Mouse (Mus musculus): ENCODE data around the gene Rad17. TPM values are rescaled to one million over a fixed set of nuclear protein-coding genes. Genes with fewer than 3 reads are reported as not detected.

The Rad17 gene
- polyA plus RNA-seq, 1 experiment from 2014 or later, result 16.0 TPM

DNA sequence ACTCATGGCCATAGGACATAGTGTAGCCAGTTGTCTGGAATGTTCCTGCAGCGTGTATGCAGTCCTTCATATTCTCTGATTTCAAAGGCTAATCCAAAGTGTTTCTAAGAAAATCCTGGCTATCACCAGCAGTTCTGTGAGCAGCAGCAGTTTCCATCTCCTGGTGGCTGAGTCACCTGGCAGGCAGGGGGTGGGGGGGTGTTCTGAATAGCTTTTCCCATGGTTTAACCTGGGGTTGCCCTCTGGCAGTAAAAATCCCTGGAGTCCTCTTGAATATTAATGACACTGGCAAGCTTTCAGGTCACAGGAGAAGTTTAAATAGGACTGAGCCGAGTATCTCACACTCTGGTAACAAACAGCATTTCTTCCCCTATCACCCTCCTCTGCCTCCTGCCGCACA is 69.2 kb downstream of the Rad17 start:
- no peak overlapping the region for H3K9ac ChIP-seq
- DNase-seq (ENCODE audit: low spot score), result no peak
- 51% methylated on average over 3 of the region's 3 CpGs for WGBS

DNA sequence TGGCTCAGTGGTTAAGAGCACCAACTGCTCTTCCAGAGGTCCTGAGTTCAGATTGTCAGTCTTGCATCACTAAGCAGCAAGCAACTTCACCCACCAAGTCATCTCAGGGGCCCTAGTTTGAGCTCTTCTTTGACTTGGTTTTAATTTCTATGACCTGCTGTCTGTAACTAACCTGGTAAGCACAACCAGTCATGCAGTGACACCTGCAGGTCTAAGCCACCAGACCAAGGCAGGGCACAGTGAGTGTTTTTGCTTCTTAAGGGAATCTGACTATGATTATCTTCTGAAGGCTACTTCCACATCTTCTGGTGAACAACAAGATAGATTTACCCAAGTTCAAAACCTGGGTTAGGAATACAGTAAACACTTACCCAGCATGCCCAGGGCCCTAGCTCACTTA is 70.9 kb downstream of the Rad17 start:
- no peak overlapping the region for H3K9ac ChIP-seq
- no peak overlapping the region for H3K4me3 ChIP-seq (replicated peaks; ENCODE audit: low read length)
- no peak overlapping the region for H3K27ac ChIP-seq
- no peaks in the 10 kb centered on the region for H3K9me3 ChIP-seq (ENCODE audit: control insufficient read depth, low read length)
- H3K4me2 ChIP-seq (replicated peaks), result no peak overlapping the region
- no peaks in the 10 kb centered on the region for H3K27me3 ChIP-seq (ENCODE audit: control insufficient read depth, insufficient read depth, low read length)
- no peaks in the 10 kb centered on the region for H3K36me3 ChIP-seq (replicated peaks; ENCODE audit: control insufficient read depth, insufficient read depth)
- ATAC-seq (ENCODE audit: low FRiP score), result no peak
- H3K4me1 ChIP-seq (replicated peaks; ENCODE audit: control insufficient read depth, insufficient read depth, low read length), result no peaks in the 10 kb centered on the region
- no peak for DNase-seq (ENCODE audit: low spot score)

More for the DNA sequence above, 69.2 kb downstream of the Rad17 start:
- no peaks in the 10 kb centered on the region for H3K36me3 ChIP-seq (replicated peaks; ENCODE audit: control insufficient read depth, insufficient read depth)
- no peaks in the 10 kb centered on the region for H3K4me1 ChIP-seq (replicated peaks; ENCODE audit: control insufficient read depth, insufficient read depth, low read length)
- no peak overlapping the region for H3K27ac ChIP-seq
- H3K27me3 ChIP-seq (ENCODE audit: control insufficient read depth, insufficient read depth, low read length), result no peaks in the 10 kb centered on the region
- no peak for ATAC-seq (ENCODE audit: low FRiP score)
- H3K4me3 ChIP-seq (replicated peaks; ENCODE audit: low read length), result no peak overlapping the region
- H3K4me2 ChIP-seq (replicated peaks), result no peak overlapping the region
- no peaks in the 10 kb centered on the region for H3K9me3 ChIP-seq (ENCODE audit: control insufficient read depth, low read length)

DNA sequence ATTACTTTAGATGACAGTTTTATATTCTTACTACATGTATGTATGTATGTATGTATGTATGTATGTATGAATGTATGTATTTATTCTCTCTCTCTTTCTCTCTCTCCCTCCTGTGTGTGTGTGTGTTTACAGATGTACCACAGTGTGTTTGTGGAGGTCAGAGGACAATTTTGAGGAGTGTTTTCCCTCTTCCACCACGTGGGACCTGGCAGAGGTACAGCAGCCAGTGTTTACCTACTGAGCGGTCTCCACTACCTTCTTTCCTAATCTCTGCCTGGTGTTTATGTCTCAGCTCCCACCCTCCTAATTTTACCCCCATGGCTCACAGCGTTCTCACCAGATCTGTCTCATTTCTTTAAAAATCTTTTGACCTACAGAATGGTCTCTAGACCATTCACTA is 71.6 kb downstream of the Rad17 start:
- H3K4me2 ChIP-seq (replicated peaks), result no peak overlapping the region
- ATAC-seq (ENCODE audit: low FRiP score) (no peak), DNase-seq (ENCODE audit: low spot score) (no peak)
- no peak overlapping the region for H3K9ac ChIP-seq
- H3K9me3 ChIP-seq (ENCODE audit: control insufficient read depth, low read length), result no peaks in the 10 kb centered on the region
- WGBS, result 53% methylated on average over 3 of the region's 3 CpGs
- no peak overlapping the region for H3K27ac ChIP-seq
- H3K4me1 ChIP-seq (replicated peaks; ENCODE audit: control insufficient read depth, insufficient read depth, low read length), result no peaks in the 10 kb centered on the region
- H3K27me3 ChIP-seq (ENCODE audit: control insufficient read depth, insufficient read depth, low read length), result no peaks in the 10 kb centered on the region
- H3K4me3 ChIP-seq (replicated peaks; ENCODE audit: low read length), result no peak overlapping the region
- no peaks in the 10 kb centered on the region for H3K36me3 ChIP-seq (replicated peaks; ENCODE audit: control insufficient read depth, insufficient read depth)

DNA sequence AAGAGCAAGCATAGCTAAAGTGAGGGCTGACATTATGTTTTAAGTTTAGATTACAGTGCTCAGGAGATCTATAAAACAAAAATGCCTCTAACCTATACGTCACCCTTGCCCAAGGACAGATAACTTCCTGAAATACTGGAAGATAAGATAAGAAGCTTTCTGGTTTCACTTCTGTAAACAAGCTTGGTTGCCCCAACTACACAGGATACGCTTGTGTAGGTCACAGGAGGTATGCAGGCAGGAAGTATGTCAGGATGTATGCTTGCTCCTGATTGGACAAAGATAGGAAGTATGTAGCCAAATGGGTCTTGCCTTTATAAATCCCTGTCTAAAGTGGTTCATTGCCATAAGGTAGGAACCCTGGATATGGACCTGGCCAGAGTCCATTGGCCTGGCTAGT is 74.9 kb downstream of the Rad17 start:
- no peaks in the 10 kb centered on the region for H3K27me3 ChIP-seq (ENCODE audit: control insufficient read depth, insufficient read depth, low read length)
- H3K4me2 ChIP-seq (replicated peaks), result no peak overlapping the region
- no peak overlapping the region for H3K9ac ChIP-seq
- H3K36me3 ChIP-seq (replicated peaks; ENCODE audit: control insufficient read depth, insufficient read depth), result no peaks in the 10 kb centered on the region
- H3K9me3 ChIP-seq (ENCODE audit: control insufficient read depth, low read length), result no peaks in the 10 kb centered on the region
- H3K4me3 ChIP-seq (replicated peaks; ENCODE audit: low read length), result no peak overlapping the region
- no peaks in the 10 kb centered on the region for H3K4me1 ChIP-seq (replicated peaks; ENCODE audit: control insufficient read depth, insufficient read depth, low read length)
- 83% methylated on average over 2 of the region's 2 CpGs for WGBS
- DNase-seq (ENCODE audit: low spot score), result no peak
- ATAC-seq (ENCODE audit: low FRiP score), result no peak
- H3K27ac ChIP-seq, result no peak overlapping the region

DNA sequence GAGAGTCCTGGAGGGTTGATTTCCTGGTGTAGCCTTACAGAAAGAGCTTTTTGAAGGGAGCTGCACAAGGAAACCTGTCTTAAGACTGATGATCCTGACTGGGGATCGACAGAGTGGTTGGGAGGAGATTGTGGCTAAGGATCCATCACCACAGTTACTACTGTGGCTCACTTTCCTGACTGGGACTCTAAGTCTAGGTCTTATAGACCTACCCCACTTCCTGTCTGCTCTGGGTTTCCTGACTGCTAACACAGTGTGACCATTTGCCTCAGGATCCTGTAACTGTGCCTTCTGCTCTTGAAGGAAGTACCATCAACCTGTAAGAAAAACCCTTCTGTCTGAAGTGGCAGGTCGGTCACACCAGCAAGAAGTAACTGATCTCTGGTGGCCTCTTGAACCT is 80.1 kb downstream of the Rad17 start:
- ATAC-seq (ENCODE audit: low FRiP score) (no peak), DNase-seq (ENCODE audit: low spot score) (no peak)
- no peak overlapping the region for H3K4me2 ChIP-seq (replicated peaks)
- WGBS, result 76% methylated on average over 2 of the region's 2 CpGs
- no peak overlapping the region for H3K4me3 ChIP-seq (replicated peaks; ENCODE audit: low read length)
- H3K9me3 ChIP-seq (ENCODE audit: control insufficient read depth, low read length), result no peaks in the 10 kb centered on the region
- H3K27ac ChIP-seq, result no peak overlapping the region
- H3K36me3 ChIP-seq (replicated peaks; ENCODE audit: control insufficient read depth, insufficient read depth), result no peaks in the 10 kb centered on the region
- no peak overlapping the region for H3K9ac ChIP-seq
- H3K27me3 ChIP-seq (ENCODE audit: control insufficient read depth, insufficient read depth, low read length), result no peaks in the 10 kb centered on the region
- H3K4me1 ChIP-seq (replicated peaks; ENCODE audit: control insufficient read depth, insufficient read depth, low read length), result no peaks in the 10 kb centered on the region

DNA sequence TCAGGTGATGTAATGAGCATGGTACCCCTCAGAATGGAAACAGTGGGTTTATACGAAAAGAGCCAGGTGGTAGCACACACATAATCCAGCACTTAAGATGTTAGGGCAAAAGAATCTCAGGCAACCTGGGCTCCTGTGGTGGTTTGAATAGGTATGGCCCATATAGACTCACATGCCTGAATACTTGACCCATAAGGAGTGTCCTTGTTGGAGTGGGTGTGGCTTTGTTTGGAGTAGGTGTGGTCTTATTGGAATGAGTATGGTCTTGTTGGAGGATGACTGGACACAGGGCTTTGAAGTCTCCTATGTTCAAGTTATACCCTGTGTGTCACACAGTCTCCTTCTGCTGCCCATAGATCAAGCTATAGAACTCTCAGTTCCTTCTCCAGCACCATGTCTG is 82.5 kb downstream of the Rad17 start:
- WGBS, result 97% methylated on average over 1 of the region's 1 CpGs
- no peak for DNase-seq (ENCODE audit: low spot score)
- Histone ChIP-seq H3K27ac (no peak overlapping the region), H3K27me3 (ENCODE audit: control insufficient read depth, insufficient read depth, low read length) (no peaks in the 10 kb centered on the region), H3K9me3 (ENCODE audit: control insufficient read depth, low read length) (no peaks in the 10 kb centered on the region), H3K36me3 (replicated peaks; ENCODE audit: control insufficient read depth, insufficient read depth) (no peaks in the 10 kb centered on the region), H3K4me2 (replicated peaks) (no peak overlapping the region), H3K9ac (no peak overlapping the region), H3K4me1 (replicated peaks; ENCODE audit: control insufficient read depth, insufficient read depth, low read length) (no peaks in the 10 kb centered on the region), H3K4me3 (replicated peaks; ENCODE audit: low read length) (no peak overlapping the region)
- no peak for ATAC-seq (ENCODE audit: low FRiP score)

Other genes starting within 250 kb of the Rad17 start
- gene Naip1, start 198.2 kb downstream of the Rad17 start, polyA plus RNA-seq (2014; fragmentation: Nextera tagmentation; extraction: Ambion mirVana), result 0.05 and 0.07 TPM in 2 replicates
- 77.3 and 81.3 TPM in 2 replicates for gene Gtf2h2, start 158.5 kb downstream of the Rad17 start, polyA plus RNA-seq (2014; fragmentation: Nextera tagmentation; extraction: Ambion mirVana)
- 11.0 and 13.1 TPM in 2 replicates for gene Ocln, start 98.3 kb downstream of the Rad17 start, polyA plus RNA-seq (2014; fragmentation: Nextera tagmentation; extraction: Ambion mirVana)
- gene Marveld2, start 34.1 kb downstream of the Rad17 start, polyA plus RNA-seq (2014; fragmentation: Nextera tagmentation; extraction: Ambion mirVana), result 3.0 and 3.8 TPM in 2 replicates
- gene Ak6, start 72 bp downstream of the Rad17 start, polyA plus RNA-seq (2014; fragmentation: Nextera tagmentation; extraction: Ambion mirVana), result 314 and 328 TPM in 2 replicates
- 27.4 and 41.7 TPM in 2 replicates for gene Taf9, start 528 bp upstream of the Rad17 start, polyA plus RNA-seq (2014; fragmentation: Nextera tagmentation; extraction: Ambion mirVana)
- 1.5 and 1.9 TPM in 2 replicates for gene Ccdc125, start 18.7 kb upstream of the Rad17 start, polyA plus RNA-seq (2014; fragmentation: Nextera tagmentation; extraction: Ambion mirVana)
- gene Cdk7, start 79.9 kb upstream of the Rad17 start, polyA plus RNA-seq (2014; fragmentation: Nextera tagmentation; extraction: Ambion mirVana), result 37.6 and 42.3 TPM in 2 replicates
- 154 and 169 TPM in 2 replicates for gene Mrps36, start 93.6 kb upstream of the Rad17 start, polyA plus RNA-seq (2014; fragmentation: Nextera tagmentation; extraction: Ambion mirVana)
- gene Cenph, start 124.8 kb upstream of the Rad17 start, polyA plus RNA-seq (2014; fragmentation: Nextera tagmentation; extraction: Ambion mirVana), result 6.7 and 6.9 TPM in 2 replicates
- 40.7 and 51.4 TPM in 2 replicates for gene Ccnb1, start 135.5 kb upstream of the Rad17 start, polyA plus RNA-seq (2014; fragmentation: Nextera tagmentation; extraction: Ambion mirVana)
- gene Slc30a5, start 182.4 kb upstream of the Rad17 start, polyA plus RNA-seq (2014; fragmentation: Nextera tagmentation; extraction: Ambion mirVana), result 41.8 and 44.5 TPM in 2 replicates